Mouse (Mus musculus): ENCODE data around the gene Filip1.

- TF ChIP-seq MAX (IDR thresholded peaks at IDR 0.05) (no peak), CTCF (IDR thresholded peaks at IDR 0.05; ENCODE audit: control insufficient read depth, insufficient read depth, insufficient read length) (no peak), MYOG (IDR thresholded peaks at IDR 0.05; ENCODE audit: control insufficient read depth, extremely low read depth, insufficient read length) (no peak), MYOD1 (IDR thresholded peaks at IDR 0.05; ENCODE audit: control insufficient read depth, insufficient read length, low read depth) (no peak)
These were observed 150.1 kb downstream of the Filip1 start for GRCm38 (mm10) chr9:79862544-79862943.

Measured in C2C12 (cell line).